Mouse (Mus musculus) intestine, embryonic 14.5 days (tissue): ENCODE results near the gene Cactin. TPM values are rescaled to one million over a fixed set of nuclear protein-coding genes. Genes with fewer than 3 reads are reported as not detected.

Experiments
- ATAC-seq: fragments of 200-750 bp; cut with Nextera tagmentation; replicated peaks from 2 replicates; pipeline ENCODE4 v1.8.0; 2017; ENCODE audit warnings: low read depth, moderate number of reproducible peaks, moderate TSS enrichment, moderate library complexity; ENCODE audit not compliant: low FRiP score, low TSS enrichment
- DNase-seq: peaks from one replicate; pipeline ENCODE4 v3.0.0-alpha.2; 2018; ENCODE audit warnings: low spot score
- H3K27ac ChIP-seq: fragments of 300-500 bp; sonication (generic); 2 replicates; pipeline ENCODE4 v1.5.1; 2014; ENCODE audit warnings: low read depth, mild to moderate bottlenecking, control low read depth
- H3K27me3 ChIP-seq: fragments of 300-500 bp; sonication (generic); replicated peaks from 2 replicates; pipeline ENCODE4 v1.6.1; 2014; ENCODE audit warnings: low read length, control low read depth; ENCODE audit not compliant: control insufficient read depth, insufficient read depth
- H3K36me3 ChIP-seq: fragments of 300-500 bp; sonication (generic); 2 replicates; pipeline ENCODE4 v1.6.1; 2014; ENCODE audit warnings: low read length, control low read depth; ENCODE audit not compliant: control insufficient read depth, insufficient read depth
- H3K4me1 ChIP-seq: fragments of 300-500 bp; sonication (generic); replicated peaks from 2 replicates; pipeline ENCODE4 v1.6.1; 2014; ENCODE audit warnings: low read length, control low read depth, mixed read lengths; ENCODE audit not compliant: control insufficient read depth, insufficient read depth
- H3K4me2 ChIP-seq: fragments of 300-500 bp; sonication (generic); 2 replicates; pipeline ENCODE4 v1.6.1; 2014; ENCODE audit warnings: low read length
- H3K4me3 ChIP-seq: fragments of 300-500 bp; sonication (generic); 2 replicates; pipeline ENCODE4 v1.5.1; 2014; ENCODE audit warnings: low read depth, low read length, control low read depth, mixed read lengths
- H3K9ac ChIP-seq: fragments of 300-500 bp; sonication (generic); 2 replicates; pipeline ENCODE4 v1.6.1; 2014; ENCODE audit warnings: mild to moderate bottlenecking, low read length
- H3K9me3 ChIP-seq: fragments of 300-500 bp; sonication (generic); 2 replicates; pipeline ENCODE4 v1.6.1; 2016; ENCODE audit warnings: low read length, control low read depth; ENCODE audit not compliant: control insufficient read depth
- WGBS: fragments of 180-500 bp; shearing (Covaris S2); extraction: QIAGEN DNeasy Blood & Tissue Kit; methylation state at CpG from one replicate; pipeline ENCODE4 v1.1.7; 2014; 5-methylcytosine and 5-hydroxymethylcytosine counted together
- polyA plus RNA-seq: library from polyadenylated mRNA; unstranded; fragments of >200 nt; fragmentation: Nextera tagmentation; extraction: Ambion mirVana; gene quantifications from 2 replicates; pipeline ENCODE4 v1.2.1, GENCODE M21; 2014

The Cactin gene
- polyA plus RNA-seq, 1 experiment from 2014 or later = 27.7 TPM

- Histone ChIP-seq H3K9ac (no peak overlapping the region), H3K4me1 (peaks cover 35% of the 10 kb centered on the region), H3K27ac (no peak overlapping the region), H3K27me3 (no peaks in the 10 kb centered on the region), H3K9me3 (no peaks in the 10 kb centered on the region), H3K4me3 (no peak overlapping the region), H3K4me2 (no peak overlapping the region), H3K36me3 (peaks cover 8% of the 10 kb centered on the region)
- ATAC-seq (no peak), DNase-seq (no peak)
- 74% methylated on average over 9 of the region's 9 CpGs for WGBS
These were observed 19.6 kb upstream of the Cactin start for GRCm38 (mm10) chr10:81301321-81301720.

GRCm38 (mm10) chr10:81302288-81302687 is 18.6 kb upstream of the Cactin start:
- Histone ChIP-seq H3K36me3 (peaks cover 18% of the 10 kb centered on the region), H3K9me3 (no peaks in the 10 kb centered on the region), H3K27me3 (no peaks in the 10 kb centered on the region), H3K4me3 (no peak overlapping the region), H3K4me1 (peaks cover 35% of the 10 kb centered on the region), H3K9ac (no peak overlapping the region), H3K27ac (no peak overlapping the region), H3K4me2 (no peak overlapping the region)
- no peak for ATAC-seq
- WGBS = 64% methylated on average over 4 of the region's 4 CpGs
- no peak for DNase-seq

- peaks cover 31% of the 10 kb centered on the region for H3K4me1 ChIP-seq
- no peak overlapping the region for H3K9ac ChIP-seq
- peaks cover 23% of the 10 kb centered on the region for H3K36me3 ChIP-seq
- DNase-seq (no peak), ATAC-seq (no peak; the same call in 1 of the 2 replicates)
- no peaks in the 10 kb centered on the region for H3K9me3 ChIP-seq
- no peaks in the 10 kb centered on the region for H3K27me3 ChIP-seq
- no peak overlapping the region for H3K4me3 ChIP-seq
- no peak overlapping the region for H3K4me2 ChIP-seq
- H3K27ac ChIP-seq = peak overlapping the region; percentile 24; the same call in 1 of the 2 replicates
- 39% methylated on average over 14 of the region's 14 CpGs for WGBS
These were observed 18.1 kb upstream of the Cactin start for GRCm38 (mm10) chr10:81302781-81303218.

- DNase-seq (no peak), ATAC-seq (no peak)
- Histone ChIP-seq H3K9me3 (no peaks in the 10 kb centered on the region), H3K9ac (no peak overlapping the region), H3K36me3 (peaks cover 27% of the 10 kb centered on the region), H3K4me3 (no peak overlapping the region), H3K27me3 (no peaks in the 10 kb centered on the region), H3K4me1 (peaks cover 28% of the 10 kb centered on the region), H3K27ac (peak overlapping the region; percentile 24; the same call in 1 of the 2 replicates), H3K4me2 (no peak overlapping the region)
- 64% methylated on average over 10 of the region's 10 CpGs for WGBS
These were observed 17.6 kb upstream of the Cactin start for GRCm38 (mm10) chr10:81303258-81303657.

GRCm38 (mm10) chr10:81303761-81304160 is 17.1 kb upstream of the Cactin start:
- H3K27me3 ChIP-seq = no peaks in the 10 kb centered on the region
- no peaks in the 10 kb centered on the region for H3K9me3 ChIP-seq
- H3K4me2 ChIP-seq = no peak overlapping the region
- no peak overlapping the region for H3K9ac ChIP-seq
- H3K4me3 ChIP-seq = no peak overlapping the region
- no peak overlapping the region for H3K27ac ChIP-seq
- peaks cover 28% of the 10 kb centered on the region for H3K4me1 ChIP-seq
- H3K36me3 ChIP-seq = peaks cover 31% of the 10 kb centered on the region
- 70% methylated on average over 7 of the region's 7 CpGs for WGBS
- DNase-seq = no peak
- no peak for ATAC-seq

GRCm38 (mm10) chr10:81304597-81305238 is 16.2 kb upstream of the Cactin start:
- 34% methylated on average over 8 of the region's 9 CpGs for WGBS
- no peak for ATAC-seq
- H3K36me3 ChIP-seq = peaks cover 41% of the 10 kb centered on the region
- H3K9me3 ChIP-seq = no peaks in the 10 kb centered on the region
- peaks cover 20% of the 10 kb centered on the region for H3K4me1 ChIP-seq
- H3K27ac ChIP-seq = no peak overlapping the region
- H3K4me3 ChIP-seq = no peak overlapping the region
- no peak for DNase-seq
- H3K9ac ChIP-seq = no peak overlapping the region
- no peak overlapping the region for H3K4me2 ChIP-seq
- H3K27me3 ChIP-seq = no peaks in the 10 kb centered on the region

GRCm38 (mm10) chr10:81305663-81306062 is 15.2 kb upstream of the Cactin start:
- Histone ChIP-seq H3K27ac (no peak overlapping the region), H3K4me1 (peaks cover 17% of the 10 kb centered on the region), H3K4me2 (no peak overlapping the region), H3K27me3 (no peaks in the 10 kb centered on the region), H3K4me3 (no peak overlapping the region), H3K36me3 (peaks cover 50% of the 10 kb centered on the region), H3K9ac (no peak overlapping the region), H3K9me3 (no peaks in the 10 kb centered on the region)
- DNase-seq = no peak
- 96% methylated on average over 14 of the region's 14 CpGs for WGBS
- no peak for ATAC-seq

- H3K4me3 ChIP-seq = no peak overlapping the region
- no peak overlapping the region for H3K27ac ChIP-seq
- ATAC-seq = no peak
- H3K9ac ChIP-seq = no peak overlapping the region
- peaks cover 56% of the 10 kb centered on the region for H3K36me3 ChIP-seq
- H3K27me3 ChIP-seq = no peaks in the 10 kb centered on the region
- H3K9me3 ChIP-seq = no peaks in the 10 kb centered on the region
- no peak for DNase-seq
- no peak overlapping the region for H3K4me2 ChIP-seq
- WGBS = 94% methylated on average over 12 of the region's 12 CpGs
- H3K4me1 ChIP-seq = peaks cover 17% of the 10 kb centered on the region
These were observed 14.7 kb upstream of the Cactin start for GRCm38 (mm10) chr10:81306173-81306668.
